Mouse (Mus musculus): ENCODE results near the gene Vmn1r65. TPM values are rescaled to one million over a fixed set of nuclear protein-coding genes. Genes with fewer than 3 reads are reported as not detected.
"Not testable (repeated sequence)": the region's sequence is repeated elsewhere in the genome, so short reads cannot be mapped to it uniquely, and the experiment has no call there.

The Vmn1r65 gene
- not detected in 2 replicates for polyA plus RNA-seq (2015; fragmentation: Nextera tagmentation; extraction: Ambion mirVana)

GRCm38 (mm10) chr7:6010910-6011309 lies at the start of gene Vmn1r65:
TSS of gene Vmn1r65 (minus strand) at chr7:6011010.
- Histone ChIP-seq H3K9me3 (replicated peaks) (peaks cover 15% of the 10 kb centered on the region), H3K27me3 (no peaks in the 10 kb centered on the region), H3K4me3 (replicated peaks) (no peak within 1 kb of the TSS), H3K4me2 (no peak within 1 kb of the TSS), H3K27ac (no peak within 1 kb of the TSS), H3K9ac (no peak within 1 kb of the TSS), H3K4me1 (no peaks in the 10 kb centered on the region), H3K36me3 (no peaks in the 10 kb centered on the region)
- WGBS = 84% methylated on average over 1 of the region's 1 CpGs
- ATAC-seq (replicated peaks; ENCODE audit: low FRiP score) = no peak

GRCm38 (mm10) chr7:6044861-6045260 lies 34.1 kb upstream of the Vmn1r65 start, which contains the start of gene Nlrp4c:
TSS of gene Nlrp4c (plus strand) at chr7:6045161.
- Histone ChIP-seq H3K9me3 (replicated peaks) (peaks cover 3% of the 10 kb centered on the region; the same call in 1 of the 2 replicates), H3K27me3 (no peaks in the 10 kb centered on the region), H3K4me2 (no peak within 1 kb of the TSS), H3K36me3 (no peaks in the 10 kb centered on the region), H3K4me1 (no peaks in the 10 kb centered on the region), H3K27ac (no peak within 1 kb of the TSS), H3K4me3 (replicated peaks) (no peak within 1 kb of the TSS), H3K9ac (no peak within 1 kb of the TSS)
- 88% methylated on average over 11 of the region's 11 CpGs for WGBS
- no peak for ATAC-seq (replicated peaks; ENCODE audit: low FRiP score)

GRCm38 (mm10) chr7:5982426-5982825 lies 28.4 kb downstream of the Vmn1r65 start:
- not testable (repeated sequence) for ATAC-seq (replicated peaks; ENCODE audit: low FRiP score); H3K4me2 ChIP-seq; H3K27ac ChIP-seq; H3K27me3 ChIP-seq; H3K9ac ChIP-seq; H3K4me3 ChIP-seq (replicated peaks); H3K4me1 ChIP-seq; H3K36me3 ChIP-seq
- peaks cover 18% of the 10 kb centered on the region for H3K9me3 ChIP-seq (replicated peaks)
- 85% methylated on average over 4 of the region's 4 CpGs for WGBS

GRCm38 (mm10) chr7:5972546-5972945 lies 38.3 kb downstream of the Vmn1r65 start:
- not testable (repeated sequence) for H3K36me3 ChIP-seq; H3K27me3 ChIP-seq; H3K9ac ChIP-seq; H3K4me2 ChIP-seq; H3K9me3 ChIP-seq (replicated peaks); H3K4me1 ChIP-seq; H3K4me3 ChIP-seq (replicated peaks); ATAC-seq (replicated peaks; ENCODE audit: low FRiP score); H3K27ac ChIP-seq
- 74% methylated on average over 2 of the region's 2 CpGs for WGBS

Other genes with a start within 250 kb of the Vmn1r65 start
- gene Vmn1r63, start 205.6 kb downstream of the Vmn1r65 start, polyA plus RNA-seq (2015; fragmentation: Nextera tagmentation; extraction: Ambion mirVana) = not detected in 2 replicates
- not detected in 2 replicates for gene Vmn1r64, start 126.5 kb downstream of the Vmn1r65 start, polyA plus RNA-seq (2015; fragmentation: Nextera tagmentation; extraction: Ambion mirVana)
- gene Nlrp4c, start 34.2 kb upstream of the Vmn1r65 start, polyA plus RNA-seq (2015; fragmentation: Nextera tagmentation; extraction: Ambion mirVana) = not detected in 2 replicates
- 30.7 and 31.9 TPM in 2 replicates for gene Zfp787, start 145.0 kb upstream of the Vmn1r65 start, polyA plus RNA-seq (2015; fragmentation: Nextera tagmentation; extraction: Ambion mirVana)
- gene Zfp444, start 161.2 kb upstream of the Vmn1r65 start, polyA plus RNA-seq (2015; fragmentation: Nextera tagmentation; extraction: Ambion mirVana) = 65.5 and 71.4 TPM in 2 replicates
- gene Galp, start 186.1 kb upstream of the Vmn1r65 start, polyA plus RNA-seq (2015; fragmentation: Nextera tagmentation; extraction: Ambion mirVana) = not detected in 2 replicates
- gene Zscan5b, start 211.3 kb upstream of the Vmn1r65 start, polyA plus RNA-seq (2015; fragmentation: Nextera tagmentation; extraction: Ambion mirVana) = not detected in 2 replicates
- not detected in 2 replicates for gene Epp13, start 241.7 kb upstream of the Vmn1r65 start, polyA plus RNA-seq (2015; fragmentation: Nextera tagmentation; extraction: Ambion mirVana)